Mouse (Mus musculus): ENCODE measurements around the gene Rbm12b1.
A peak's percentile ranks its signal among the peaks of the same experiment; 100 is the strongest.
"Not testable (repeated sequence)": the region's sequence is repeated elsewhere in the genome, so short reads cannot be mapped to it uniquely, and the experiment has no call there.

Gene Rbm12b1

DNA sequence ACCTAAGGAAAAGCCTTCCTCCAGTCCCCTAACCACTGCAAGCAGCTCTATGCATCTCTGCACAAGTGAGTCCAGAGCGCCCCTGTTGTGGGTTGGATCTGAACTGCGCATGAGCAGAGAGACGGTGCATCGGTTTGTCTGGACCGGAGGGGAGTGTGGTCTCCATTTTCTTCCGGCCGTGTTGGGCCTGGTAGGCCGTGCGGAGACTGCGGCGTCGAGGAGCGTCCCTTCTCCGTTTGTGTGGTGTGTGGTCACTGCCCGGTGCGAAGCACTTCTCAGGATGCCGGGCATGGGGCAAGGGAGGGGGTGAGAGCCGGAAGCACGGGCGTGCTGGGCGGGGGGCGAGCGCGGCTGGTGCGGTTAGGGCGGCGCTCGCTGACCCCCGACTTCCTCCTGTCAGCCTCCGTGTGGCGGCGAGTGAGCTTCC, at the start of gene Rbm12b1:
TSS of gene Rbm12b1 (plus strand) at position 124 of the 427 bp plus-strand sequence.
- peak; percentile 69 for DNase-seq (ENCODE audit: low spot score)

DNA sequence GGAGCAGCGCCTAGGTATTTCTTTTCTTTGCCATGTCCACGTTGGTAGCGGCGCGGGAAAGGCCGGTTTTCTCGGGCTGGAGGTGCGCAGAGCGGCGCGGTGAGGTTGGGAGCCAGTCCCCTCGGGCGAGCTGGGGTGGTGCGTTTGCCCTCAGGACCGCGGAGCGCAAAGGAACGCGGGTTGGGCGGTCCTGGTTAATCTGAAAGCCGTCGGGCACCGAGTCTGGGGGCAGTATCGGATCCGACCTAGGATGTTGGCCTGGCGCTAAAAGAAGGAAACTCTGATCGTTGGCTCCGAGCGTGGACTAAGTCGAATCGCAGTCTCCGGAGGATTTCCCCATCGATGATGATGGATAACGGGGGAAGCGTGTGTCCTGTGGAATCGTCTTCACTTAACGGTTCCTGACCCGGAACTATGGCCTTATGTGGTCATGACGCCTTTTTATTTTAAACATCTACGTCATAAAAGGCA, 563 bp downstream of the Rbm12b1 start:
- peak; percentile 1 for DNase-seq (ENCODE audit: low spot score)

DNA sequence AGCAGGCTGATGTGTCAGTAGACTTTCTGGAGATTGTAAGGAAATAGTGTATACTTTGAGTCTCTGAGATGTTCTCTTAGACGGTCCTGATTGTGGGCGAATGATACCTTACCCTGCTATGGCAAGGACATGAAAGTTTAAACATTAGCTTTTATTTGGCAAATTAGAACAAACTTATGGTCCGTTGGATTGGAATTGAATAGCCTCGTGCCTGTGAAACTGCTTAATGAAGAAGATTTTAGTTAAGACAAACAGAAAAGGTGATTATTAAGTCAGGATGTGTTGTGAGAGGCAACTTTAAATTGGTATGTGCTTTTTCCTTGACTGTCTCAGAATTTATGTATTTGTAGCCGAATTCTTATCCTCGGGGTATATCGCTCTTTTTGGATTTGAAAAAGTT, 1.5 kb downstream of the Rbm12b1 start:
- DNase-seq (ENCODE audit: low spot score): not testable (repeated sequence)

- no peak for DNase-seq (ENCODE audit: low spot score)
Measured at GRCm38 (mm10) chr4:12147660-12148059, 7.6 kb downstream of the Rbm12b1 start.

DNA sequence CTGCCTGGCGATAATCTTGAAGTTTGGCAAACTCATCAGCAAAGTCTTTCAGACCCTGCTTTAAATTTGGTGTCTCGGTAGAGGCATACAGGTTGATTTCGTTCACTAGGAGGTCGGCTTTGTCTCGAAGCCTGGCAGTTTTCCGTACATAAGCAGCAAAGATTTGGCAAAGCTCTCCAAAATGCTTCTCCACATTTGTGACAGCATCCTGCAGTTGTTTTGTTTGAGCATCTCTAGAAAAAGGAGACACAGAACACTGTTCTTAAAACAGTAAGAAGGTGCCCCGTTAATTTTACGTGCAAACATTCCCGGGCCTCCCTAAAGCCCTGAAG, 30.9 kb downstream of the Rbm12b1 start:
- no peak for DNase-seq (ENCODE audit: low spot score)

DNA sequence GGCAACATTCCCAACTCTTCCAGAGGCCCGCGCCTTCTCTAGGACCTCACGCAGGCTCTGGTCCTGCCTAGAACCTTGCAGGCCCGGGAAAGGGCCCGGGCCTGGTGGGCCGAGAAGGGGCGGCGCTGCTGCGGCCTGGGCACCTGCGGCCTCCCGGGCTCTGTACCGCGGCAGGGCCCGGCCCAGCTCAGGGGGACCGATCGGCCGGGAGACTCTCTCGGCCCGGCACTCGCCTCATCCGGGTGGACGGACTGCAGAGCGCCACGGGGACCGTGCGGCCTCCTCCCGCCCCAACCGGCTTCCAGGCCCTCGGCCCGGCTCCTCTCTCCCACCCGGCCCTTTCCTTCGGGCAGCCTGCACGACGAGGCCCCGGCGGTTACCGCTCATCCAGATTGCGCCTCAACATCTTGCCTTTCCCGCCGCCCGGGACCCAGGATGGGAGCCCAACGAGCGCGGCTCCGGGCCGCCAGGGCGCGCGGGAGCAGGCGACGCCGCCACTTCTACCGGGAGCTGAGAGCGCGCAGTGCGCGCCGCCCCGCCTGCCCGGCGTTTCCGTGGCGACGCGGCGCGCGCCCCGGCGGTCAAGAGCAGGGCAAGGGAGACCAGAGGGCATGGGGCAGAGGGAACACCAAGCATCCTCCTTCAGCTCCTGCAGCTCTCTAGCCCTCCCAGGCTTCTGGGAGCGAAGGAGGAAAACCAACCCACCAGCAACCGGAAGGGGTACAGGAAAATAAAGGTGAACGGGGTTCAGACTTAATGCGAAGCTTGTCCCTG, 31.4 kb downstream of the Rbm12b1 start, which contains the start of gene Fam92a:
TSS of gene Fam92a (minus strand) at position 698 of the 774 bp plus-strand sequence.
- DNase-seq (ENCODE audit: low spot score): peak; percentile 26

DNA sequence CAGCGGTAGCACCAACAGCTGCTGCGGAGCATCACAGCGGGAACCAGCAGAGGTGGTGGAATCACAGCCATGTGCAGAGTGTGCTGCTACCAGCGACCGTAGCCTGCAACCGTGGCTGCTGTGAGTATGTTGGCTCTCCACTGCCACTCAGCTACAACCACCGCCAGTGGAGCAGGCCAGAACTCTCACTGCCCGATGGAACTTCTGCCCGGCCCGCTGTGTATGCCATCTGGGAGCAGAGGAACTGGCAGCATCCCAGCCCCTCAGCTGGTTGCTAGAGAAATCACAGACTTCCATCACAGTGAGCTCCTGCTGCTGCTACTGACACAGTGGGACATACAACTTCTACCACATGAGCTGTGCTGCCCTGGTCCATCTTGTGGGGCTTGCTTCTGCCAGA, 38.9 kb downstream of the Rbm12b1 start:
- no peak for DNase-seq (ENCODE audit: low spot score)
